Mouse (Mus musculus) adipocyte (in vitro differentiated cells): ENCODE data around the gene Bst2.
A peak's percentile ranks its signal among the peaks of the same experiment; 100 is the strongest.

Experiments used
- DNase-seq: peaks from one replicate; pipeline ENCODE4 v3.0.0-alpha.2; 2016; ENCODE audit warnings: low spot score

Gene Bst2

DNA sequence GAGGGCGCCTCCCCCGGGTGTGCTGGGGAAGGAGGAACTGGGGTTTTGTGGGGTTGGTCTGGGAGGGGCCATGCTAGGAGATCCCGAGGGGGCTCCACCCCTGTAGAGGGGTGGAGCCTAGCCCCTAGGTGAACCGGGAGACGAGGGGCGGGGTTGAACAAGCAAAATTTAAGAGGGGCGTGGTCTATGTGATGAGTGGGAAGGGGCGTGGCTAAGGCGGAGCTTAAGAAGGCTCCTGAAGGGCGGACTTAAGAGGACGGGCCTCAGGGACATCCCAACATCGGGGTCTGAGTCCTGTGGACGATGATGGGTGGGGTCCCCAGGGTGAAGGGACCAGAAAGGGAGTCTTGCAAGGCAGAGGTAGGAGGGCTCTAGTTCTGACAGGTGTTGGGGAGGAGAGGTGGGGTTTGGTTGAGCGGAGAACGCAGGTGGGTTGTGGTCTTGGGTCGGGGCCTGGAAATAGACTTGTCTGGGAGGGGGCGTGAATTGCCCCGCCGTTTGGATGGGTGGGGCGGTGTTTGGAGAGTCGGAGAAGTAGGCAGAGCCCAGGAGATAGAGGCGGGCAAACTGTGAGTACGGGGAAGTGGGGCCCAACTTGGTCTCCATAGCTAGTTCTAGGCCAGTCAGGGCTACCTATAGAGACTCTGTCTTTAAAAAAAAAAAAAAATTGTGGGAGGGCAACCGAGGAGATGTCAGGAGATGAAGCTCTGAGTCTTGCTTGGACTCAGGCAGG is 21.9 kb upstream of the Bst2 start:
- DNase-seq: no peak

DNA sequence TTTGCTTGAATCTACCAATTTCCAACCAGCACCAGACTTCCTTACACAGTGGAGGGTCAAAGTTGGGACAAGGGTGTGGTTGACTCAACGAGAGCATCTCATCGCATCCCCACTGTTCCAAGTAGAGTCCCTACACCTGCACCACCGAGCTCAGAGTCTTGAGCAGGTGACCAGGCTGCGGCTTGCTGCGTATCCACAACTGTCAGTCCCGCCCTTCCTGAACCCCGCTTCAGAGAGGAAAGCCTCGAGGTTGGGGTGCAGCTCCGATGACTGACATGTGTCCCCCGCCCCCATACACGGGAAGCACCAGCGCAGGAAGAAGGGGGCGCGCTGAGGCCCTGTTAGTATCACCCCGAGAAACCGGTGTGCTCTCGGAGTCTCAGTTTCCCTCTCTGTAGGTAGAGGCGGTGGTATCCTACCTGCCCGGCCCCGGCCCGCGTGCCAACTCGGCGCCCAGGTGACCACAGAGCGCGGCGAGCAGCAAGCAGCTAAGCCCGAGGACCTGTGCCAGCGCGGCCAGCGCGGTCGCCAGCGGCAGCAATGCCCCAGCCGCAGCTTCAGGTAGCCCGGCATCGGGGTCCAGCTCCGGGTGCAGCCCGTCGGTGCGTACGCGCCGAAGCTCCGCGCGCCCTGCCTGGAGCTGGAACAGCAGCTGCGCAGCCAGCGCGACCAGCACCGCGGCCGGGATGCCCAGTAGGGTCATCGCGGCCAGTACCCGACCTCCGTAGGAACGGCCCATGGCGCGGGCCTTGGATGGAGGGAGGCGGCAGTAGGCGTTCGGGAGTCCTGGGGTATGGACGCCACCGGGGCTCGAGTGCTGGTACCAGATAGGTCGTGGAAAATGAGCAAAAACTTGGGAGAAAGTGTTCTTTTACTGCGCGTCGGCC is 21.1 kb upstream of the Bst2 start, which contains the start of gene Tmem221:
Gene Tmem221, minus strand, starts transcription at position 801 of the 887 bp plus-strand sequence.
- no peak for DNase-seq

DNA sequence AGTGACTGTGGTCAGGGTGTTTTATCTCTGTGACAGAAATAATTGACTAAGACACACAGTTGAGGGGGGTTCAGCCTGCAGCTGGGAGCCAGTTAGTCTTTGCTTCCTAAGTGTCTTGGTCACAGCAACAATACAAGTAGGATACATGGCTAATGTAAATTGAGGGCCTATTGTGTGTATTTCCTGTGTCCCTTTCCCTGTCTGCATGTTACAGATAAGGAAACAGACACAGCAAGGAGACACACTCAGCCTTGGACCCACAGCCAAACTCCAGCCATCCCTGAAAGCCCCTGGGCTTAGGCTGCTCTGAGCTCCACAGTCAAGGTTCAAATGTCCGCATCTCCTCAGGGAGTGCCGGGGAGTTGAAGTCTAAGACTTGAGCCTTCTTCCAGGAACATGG is 17.4 kb upstream of the Bst2 start:
- no peak for DNase-seq

DNA sequence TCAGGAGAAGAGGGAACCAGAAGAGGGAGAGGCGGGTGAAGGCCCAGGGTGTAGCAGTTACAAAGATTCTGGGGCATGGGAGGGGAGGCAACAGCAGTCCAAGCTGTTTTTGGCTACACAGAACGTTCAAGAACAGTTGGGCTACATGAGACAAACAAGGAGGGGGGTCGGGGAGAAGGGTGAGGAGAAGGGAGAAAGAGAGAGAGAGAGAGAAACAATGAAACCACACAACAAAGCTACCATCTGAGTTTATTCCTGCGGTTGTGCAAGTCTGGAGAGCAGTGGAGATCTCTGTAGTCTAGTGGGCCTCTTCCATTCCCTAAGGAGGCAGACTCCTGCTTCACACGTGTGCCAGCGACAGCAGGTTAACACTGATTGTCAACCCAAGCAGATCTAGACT is 16.7 kb upstream of the Bst2 start:
- no peak for DNase-seq

DNA sequence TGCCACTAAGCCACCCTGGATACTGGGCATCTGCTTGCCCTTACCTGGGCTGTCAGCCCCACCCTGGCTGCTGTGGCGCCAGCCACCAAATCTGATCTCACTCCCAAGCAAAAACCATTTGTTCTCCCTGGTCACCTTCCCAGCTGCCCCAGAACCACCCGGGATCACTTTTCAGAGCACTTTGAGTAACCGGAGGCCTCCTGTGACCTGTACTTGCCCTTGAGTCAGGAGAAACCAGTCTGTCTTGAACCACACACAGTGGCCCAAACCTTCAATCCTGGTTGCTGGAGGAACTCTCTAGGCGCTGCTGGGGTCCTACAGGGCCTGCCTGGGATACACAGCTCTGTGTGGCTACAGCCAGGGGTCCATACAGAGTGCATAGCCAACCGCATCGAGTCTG is 15.5 kb upstream of the Bst2 start:
- no peak for DNase-seq

DNA sequence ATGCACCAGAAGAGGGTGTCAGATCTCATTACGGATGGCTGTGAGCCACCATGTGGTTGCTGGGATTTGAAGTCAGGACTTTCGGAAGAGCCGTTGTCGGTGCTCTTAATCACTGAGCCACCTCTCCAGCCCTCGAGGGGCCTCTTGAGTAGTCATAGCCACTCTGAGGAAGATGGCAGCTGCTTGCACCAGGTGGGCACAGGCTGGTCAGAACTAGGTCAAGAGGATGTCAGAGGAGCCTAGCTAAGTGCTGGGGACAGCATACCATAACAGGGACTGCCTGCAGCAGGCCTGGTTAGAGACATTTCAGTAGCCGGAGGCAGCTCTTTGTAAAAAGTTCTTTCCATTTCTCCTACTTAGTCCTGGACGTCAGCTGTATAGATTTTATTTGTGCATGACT is 13.5 kb upstream of the Bst2 start:
- DNase-seq: no peak

DNA sequence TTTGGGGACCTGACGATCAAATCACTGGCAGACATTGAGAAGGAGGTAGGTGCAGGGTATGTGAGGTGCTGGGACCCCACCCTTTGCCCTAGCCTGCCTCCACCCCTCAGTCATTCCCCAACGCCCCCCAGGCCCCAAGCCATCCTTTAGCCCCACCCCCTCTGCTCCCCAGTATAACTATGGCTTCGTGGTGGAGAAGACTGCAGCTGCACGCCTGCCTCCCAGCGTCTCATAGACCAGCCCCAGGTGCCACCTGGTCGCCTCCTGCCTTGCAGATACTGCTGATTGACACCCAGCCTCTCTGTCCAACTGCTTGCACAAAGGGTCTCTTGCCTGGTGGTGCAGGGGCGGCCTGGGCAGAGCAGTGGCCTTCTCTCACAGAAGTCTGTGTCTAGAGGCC is 10.3 kb upstream of the Bst2 start:
- no peak for DNase-seq

DNA sequence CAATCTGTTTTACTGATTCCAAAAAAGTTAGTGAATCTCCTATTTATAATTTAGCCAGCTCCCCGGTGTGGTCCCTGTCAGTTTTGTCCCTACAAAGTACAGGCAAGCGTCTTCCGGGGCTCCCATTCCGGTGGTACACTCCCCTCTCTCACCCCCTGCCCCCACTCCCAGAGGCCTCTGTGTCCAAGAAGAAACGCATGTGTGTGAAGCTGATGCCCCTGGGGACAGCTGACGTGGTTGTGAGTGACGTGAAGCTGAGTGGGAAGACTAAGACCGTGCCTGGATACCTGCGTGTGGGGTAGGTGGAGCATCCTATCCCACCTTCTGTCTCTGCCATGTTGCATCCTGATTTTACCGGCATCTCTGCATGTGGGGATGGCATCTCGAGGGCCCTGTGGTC is 7.8 kb upstream of the Bst2 start:
- DNase-seq: no peak

DNA sequence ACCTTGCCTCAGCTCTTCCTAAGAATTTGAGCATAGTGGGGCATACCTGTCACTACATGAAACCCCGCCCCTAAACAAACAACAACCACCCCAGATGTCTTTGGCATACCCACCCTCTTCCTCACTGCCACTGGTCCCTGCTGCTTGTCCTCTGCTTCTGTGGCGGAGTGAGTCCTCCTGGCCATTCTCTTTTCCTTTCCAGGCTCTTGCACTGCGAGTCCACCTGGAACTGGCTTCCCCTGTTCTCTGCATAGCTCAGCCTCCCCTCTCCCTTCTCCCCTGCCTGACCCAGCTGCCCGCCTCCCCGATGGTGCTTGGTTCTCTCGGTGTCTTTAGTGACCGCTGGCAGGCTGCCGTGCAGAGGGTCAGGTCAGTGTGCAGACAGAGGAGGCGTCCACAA is 6.5 kb upstream of the Bst2 start:
- no peak for DNase-seq

DNA sequence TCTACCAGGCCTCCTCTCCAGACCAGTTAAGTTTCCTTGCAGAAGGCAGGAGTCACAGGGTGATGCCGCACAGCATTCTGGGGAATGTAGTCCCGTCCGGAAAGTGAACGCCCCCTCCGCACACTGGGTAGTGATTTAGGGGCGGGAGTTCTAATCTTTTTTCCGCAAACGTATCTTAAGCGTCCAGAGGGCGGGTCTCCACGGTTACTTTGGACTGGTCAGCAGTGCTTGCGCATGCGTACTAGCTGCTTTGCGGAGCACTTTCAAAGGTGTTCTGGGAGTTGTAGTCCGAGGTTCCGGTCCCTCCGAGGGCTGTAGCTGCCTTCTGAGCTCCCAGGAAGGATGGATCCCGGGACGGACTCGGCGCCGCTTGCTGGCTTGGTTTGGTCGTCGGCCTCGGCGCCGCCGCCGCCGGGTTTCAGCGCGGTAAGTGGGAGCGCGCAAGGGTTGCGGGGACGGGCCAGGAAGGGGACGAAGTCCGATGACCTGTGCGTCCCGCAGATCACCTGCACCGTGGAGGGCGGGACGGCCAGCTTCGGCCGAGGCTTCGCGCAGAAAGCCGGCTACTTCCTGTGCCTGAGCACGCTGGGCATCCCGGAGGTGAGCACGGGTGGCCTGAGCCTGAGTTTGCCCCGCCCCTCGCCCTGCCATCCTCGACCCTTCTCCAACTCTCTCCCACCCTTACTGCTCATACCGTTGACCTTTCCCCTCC is 5.5 kb upstream of the Bst2 start, which contains the start of gene Mvb12a:
Gene Mvb12a, plus strand, starts transcription at position 291 of the 712 bp plus-strand sequence.
- DNase-seq: peak; percentile 99

DNA sequence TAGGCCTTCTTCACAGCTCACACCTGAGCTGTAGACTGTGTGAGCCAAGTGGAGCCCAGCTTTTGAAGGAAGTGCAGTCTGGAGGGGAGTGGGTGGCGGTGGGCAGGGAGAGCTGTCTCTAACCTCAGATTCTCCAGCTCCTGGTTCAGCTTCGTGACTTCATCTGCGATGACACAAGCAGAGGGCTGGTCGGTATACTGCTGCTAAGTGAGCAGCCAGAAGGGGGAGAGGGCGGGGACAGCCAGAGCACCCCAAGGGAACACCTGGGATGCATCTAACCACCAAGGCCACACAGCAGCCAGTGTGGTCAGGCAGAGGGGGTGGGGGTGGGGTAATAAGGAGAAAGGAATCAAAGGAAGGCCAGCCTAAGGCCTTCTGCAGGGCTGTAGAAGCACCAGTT is 1.6 kb downstream of the Bst2 start:
- no peak for DNase-seq

DNA sequence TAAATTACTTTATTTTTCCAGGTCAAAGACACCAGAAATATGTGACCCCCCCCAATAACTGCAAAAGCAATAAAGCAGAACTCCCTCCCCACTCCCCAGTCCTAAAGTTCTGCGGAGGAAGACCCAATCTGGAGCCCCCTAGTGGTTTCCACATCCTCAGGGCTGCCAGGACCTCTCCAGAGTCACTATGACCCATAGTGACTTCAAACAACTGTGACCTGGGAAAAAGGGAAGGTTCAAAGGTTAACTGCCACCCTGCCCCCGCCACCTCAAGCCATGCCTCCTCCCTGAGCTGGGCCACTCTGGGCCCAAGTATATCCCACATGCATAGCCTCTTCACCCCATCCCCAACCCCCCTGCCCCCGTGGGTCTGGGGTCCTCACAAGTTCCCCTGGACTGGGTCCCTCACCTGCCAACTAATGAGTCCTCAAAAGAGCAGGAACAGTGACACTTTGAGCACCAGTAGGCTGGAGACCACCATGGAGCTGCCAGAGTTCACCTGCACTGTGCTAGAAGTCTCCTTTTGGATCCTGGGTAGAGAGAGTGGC is 2.9 kb downstream of the Bst2 start:
- DNase-seq: no peak

DNA sequence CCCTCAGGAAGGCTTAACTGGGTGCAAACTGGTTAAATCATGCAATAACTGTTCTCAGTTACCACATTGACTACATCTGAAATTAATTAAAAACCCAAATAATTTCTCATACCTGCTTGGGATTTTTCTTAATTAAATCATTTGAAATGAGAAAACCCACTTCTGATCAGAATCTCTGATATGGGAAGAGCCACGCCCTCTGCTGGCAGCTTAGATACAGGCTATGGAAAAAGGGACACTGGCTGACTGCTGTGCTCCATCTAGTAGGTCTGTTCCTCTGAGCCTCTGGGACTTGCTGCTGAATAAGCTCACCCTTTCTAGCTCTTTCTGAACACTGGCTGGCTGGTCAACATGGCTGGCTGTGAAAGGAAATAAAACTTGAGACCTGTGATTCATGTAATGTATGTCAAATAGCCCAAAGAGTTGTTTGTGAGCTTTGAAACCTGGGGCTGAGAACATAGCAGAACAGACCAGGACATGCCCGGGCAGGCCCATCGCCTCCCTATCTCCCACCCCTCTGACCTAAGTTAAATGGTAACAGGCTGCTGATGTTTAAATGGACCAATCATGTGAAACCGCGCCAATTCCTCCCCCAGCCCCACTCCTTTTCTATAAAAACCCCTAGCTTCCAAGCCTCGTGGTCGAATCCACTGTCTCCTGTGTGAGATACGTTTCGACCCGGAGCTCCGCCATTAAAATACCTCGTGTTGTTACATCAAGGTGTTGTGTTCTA is 6.4 kb downstream of the Bst2 start:
- DNase-seq: peak; percentile 50

DNA sequence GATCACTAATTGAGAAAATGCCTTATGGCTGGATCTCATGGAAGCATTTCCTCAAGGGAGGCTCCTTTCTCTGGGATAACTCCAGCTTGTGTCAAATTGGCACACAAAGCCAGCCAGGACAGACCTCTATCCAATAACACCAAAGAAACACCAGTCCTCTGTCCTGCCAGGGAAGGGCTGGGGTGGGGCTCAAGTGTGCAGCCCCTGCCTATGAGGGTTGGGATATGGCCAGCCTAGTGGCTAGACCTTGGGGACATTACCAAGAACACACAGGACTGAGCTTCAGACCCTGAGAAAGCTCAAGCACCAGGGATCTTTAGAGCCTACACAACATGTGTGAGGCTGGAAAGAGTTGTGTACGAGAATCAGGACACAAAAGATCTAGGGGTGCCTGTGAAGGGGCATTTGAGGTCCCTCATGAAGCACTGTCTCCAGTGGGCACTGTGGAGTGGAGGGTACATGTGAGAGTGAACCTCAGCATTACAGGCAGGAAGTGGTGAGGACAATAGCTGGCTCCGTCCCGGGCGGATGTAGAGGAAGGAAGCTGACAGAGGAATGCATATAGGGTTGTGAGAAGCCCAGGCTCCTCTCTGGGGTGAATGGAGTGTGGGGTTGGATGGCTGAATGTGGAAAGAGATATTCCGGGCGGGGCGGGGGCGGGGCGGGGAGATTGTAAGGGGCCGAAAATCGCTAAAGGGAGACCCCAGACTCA is 8.7 kb downstream of the Bst2 start:
- no peak for DNase-seq

DNA sequence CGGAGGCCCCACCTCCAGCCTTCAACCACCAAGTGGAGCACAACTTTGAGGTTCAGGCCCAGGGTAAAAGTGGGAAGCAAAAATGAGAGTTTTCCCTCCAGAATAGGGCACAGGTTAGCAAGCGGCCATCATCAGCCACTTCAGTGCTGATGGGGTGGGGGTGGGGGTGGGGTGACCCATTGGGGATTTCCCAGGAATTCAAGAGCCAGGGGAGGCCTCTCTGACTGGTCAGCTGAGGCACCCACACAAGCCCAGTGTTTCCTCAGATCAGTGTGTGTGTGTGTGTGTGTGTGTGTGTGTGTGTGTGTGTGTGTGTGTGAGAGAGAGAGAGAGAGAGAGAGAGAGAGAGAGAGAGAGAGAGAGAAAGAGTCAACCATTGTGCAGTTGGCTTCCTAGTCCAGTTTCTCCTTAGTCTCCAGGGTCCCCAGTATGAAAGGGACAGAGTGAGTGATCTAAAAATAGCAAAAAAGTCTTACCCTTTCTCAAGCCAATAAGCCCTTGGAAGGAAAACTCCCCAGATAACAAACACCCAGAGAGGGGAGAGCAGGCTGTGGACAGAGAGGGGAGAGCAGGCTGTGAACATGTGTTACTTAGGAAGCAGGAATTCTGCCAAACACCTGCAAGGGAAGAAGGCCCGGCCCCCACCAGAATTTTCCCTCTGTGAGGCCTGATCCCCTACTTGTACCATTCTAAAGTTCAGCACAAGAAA is 9.9 kb downstream of the Bst2 start:
- DNase-seq: no peak

DNA sequence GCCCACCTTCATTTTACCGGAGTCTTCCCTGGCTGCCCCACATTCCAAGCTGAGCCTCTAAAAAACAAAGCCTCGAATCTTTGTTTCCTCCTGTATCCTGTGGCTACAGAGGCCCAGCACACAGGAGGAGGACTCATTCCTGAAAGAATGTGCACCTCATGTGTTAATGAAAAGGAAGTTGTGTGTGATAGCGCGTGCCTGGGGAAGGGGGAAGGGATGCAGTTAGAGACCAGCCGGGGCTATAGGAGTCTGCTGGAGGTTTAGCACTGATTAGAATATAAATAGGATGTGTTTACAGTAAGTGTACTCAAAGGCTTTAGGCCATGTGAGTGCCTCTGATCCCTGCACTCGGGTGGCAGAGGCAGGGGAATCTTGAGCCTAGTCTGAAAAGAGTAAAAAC is 11.0 kb downstream of the Bst2 start:
- no peak for DNase-seq

DNA sequence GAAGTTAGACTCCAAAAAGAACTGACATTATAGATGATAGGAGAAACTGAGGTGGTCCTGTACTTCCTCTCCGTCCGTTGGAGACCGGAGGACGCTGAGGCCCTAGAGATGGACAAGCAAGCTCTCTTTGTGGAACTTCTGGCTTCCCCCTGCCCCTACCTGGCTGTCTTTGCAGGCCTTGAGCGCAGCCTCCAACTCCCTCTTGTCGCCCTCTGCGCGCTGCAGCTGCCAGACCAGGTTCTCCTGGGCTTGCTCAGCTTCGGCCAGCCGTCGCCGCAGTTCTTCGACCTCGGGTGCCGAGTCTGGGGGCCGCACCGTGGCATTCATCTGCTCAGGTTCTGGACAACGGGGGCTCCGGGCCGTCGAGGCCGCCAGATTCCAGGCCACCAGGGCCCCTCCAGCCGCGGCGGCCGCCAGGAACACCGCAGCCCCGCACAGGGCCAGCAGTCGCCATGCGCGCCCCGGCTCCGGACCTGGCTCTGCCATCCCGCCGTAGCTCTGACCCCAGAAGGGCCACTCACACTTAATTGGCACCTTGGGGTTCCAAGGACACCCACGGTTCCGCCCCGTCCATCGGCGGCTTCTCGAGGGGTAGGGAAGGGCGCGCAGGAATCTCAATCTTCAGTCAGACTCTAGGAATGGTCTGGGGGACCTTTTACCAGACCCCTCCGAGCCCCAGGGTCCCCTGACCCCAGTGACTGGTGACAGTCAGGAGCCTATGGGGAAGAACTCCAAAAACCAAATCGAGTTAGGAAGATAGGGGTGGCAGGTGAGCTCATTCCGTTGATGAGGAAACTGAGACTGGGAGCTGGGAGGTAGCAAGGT is 11.8 kb downstream of the Bst2 start, which contains the start of gene Ccdc194:
Gene Ccdc194, minus strand, starts transcription at position 486 of the 825 bp plus-strand sequence.
- DNase-seq: no peak

DNA sequence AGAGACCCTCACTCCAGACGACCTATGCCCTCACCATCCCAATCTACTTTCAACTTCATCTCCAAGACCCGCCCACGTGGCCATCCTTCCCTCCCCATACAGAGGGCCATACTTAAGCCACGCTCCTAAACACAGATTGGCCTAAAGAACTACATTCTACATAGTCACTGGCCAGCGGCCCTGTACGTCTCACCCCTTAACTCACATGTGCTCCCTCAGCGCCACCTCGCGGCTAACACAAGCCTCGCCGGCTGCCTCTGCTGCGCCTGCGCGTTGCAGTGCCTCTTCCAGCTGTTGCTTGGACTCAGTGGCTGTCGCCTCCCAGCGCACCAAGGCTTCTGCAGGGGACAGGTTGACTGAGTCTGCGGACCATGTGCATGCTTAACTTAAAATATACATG is 15.6 kb downstream of the Bst2 start:
- peak; percentile 97 for DNase-seq
